Mouse (Mus musculus): ENCODE results near the gene Nek3. TPM values are rescaled to one million over a fixed set of nuclear protein-coding genes. Genes with fewer than 3 reads are reported as not detected.

The Nek3 gene
- total and polyA plus RNA-seq, 2 experiments from 2014 or later, result 5.9 to 7.1 TPM

DNA sequence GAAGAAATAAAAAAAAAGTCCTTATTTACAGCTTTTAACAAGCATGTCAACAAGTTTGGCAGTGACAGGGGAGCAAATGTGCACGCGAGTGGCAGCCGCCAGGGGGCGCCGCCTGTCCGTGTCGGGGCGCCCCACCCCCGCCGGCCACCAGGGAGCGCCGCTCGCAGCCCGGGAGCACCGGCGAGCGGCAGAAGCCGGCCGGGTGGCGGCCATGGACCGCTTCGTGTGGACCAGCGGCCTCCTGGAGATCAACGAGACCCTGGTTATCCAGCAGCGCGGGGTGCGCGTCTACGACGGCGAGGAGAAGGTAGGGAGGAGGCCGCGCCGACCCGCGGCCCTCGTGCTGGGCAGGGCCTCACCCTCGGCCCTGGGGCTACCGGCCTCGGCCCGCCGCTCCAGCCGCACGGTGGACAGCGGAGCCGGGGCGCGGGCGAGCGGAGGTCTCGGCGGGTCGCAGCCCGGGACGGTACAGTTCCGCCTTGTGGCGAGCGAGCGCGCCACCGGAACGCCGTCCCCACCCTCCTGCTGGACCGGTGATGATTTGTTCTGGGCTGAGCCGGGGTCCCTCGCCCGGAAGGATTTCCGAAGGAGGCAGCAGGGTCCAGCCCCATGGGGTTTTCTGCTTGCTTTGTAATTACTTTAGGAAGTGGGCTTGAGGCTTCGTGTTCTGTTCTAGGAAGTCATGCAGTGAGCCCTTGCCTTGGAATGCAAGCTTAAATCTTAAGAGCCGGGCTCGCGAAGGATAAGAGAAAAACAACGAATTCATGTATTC lies 26.6 kb upstream of the Nek3 start, which contains the start of gene Vps36:
Vps36 (plus strand) TSS at position 150 of the 772 bp plus-strand sequence.
- no peaks in the 10 kb centered on the region for H3K27me3 ChIP-seq (ENCODE audit: insufficient read depth, low read length)
- TF ChIP-seq CTCF (IDR thresholded peaks at IDR 0.05; ENCODE audit: low read depth), result peak; percentile 96
- no peaks in the 10 kb centered on the region for H3K36me3 ChIP-seq (ENCODE audit: insufficient read depth)
- WGBS, result under 1% methylated on average over 73 of the region's 73 CpGs
- H3K4me3 ChIP-seq (ENCODE audit: low read depth, low read length), result peak within 1 kb of the TSS; percentile 97
- H3K9ac ChIP-seq, result peak within 1 kb of the TSS; percentile 89
- no peaks in the 10 kb centered on the region for H3K9me3 ChIP-seq (ENCODE audit: low read length)
- DNase-seq, result peak; percentile 93
- H3K4me1 ChIP-seq (ENCODE audit: insufficient read depth), result peaks cover 11% of the 10 kb centered on the region; the same call in 1 of the 2 replicates
- ATAC-seq, result peak; percentile 96
- peak within 1 kb of the TSS; percentile 61 for H3K4me2 ChIP-seq (ENCODE audit: low read depth)
- peak within 1 kb of the TSS; percentile 92 for H3K27ac ChIP-seq (ENCODE audit: low read depth, low read length)

DNA sequence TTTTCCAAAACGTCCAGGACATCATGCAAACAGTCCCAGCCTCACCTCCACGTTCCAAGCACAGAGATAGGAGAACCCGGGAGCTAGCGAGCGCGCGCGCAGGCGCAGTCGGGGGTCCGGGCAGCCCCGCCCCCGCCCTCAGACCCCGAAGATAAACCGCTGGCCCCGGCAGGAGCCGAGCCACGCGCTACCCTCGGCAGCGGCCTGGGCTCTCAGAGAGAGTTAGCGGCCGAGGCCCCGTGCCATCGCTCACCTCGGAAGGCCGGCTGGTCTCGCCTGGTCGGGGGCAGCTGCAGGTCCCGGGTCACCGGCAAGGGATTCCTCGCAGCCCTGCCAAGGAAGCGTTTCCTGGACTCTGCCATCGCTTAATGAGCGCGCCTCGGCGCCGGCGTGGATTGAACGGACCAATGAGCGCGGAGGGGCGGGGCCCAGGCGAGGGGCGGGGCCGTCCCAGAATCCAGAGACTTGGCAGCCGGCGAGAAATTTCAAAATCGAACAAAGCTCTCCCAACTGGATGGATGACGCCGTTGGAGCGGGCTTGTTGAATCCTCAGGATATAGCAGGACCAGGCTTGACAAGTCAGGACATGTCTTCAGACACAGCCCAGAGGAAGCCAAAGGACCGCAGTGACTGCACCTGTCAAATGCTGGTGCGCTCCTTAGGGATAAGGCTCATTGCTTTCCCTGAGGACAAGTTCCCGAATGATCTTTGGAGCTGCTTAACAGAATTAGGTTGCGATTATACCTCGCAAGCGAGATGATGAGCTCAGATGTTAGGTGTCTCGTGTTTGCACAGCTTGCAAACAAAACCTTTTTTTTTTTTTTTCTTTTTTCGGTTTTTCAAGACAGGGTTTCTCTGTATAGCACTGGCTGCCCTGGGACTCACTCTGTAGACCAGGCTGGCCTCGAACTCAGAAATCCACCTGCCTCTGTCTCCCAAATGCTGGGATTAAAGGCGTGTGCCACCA lies 19.5 kb upstream of the Nek3 start, which contains the start of gene Ckap2:
Ckap2 (minus strand) TSS at position 389 of the 967 bp plus-strand sequence.
- Histone ChIP-seq H3K4me1 (ENCODE audit: insufficient read depth) (no peaks in the 10 kb centered on the region), H3K9ac (peak within 1 kb of the TSS; percentile 61), H3K9me3 (ENCODE audit: low read length) (no peaks in the 10 kb centered on the region), H3K27me3 (ENCODE audit: insufficient read depth, low read length) (no peaks in the 10 kb centered on the region), H3K27ac (ENCODE audit: low read depth, low read length) (peak within 1 kb of the TSS; percentile 74), H3K36me3 (ENCODE audit: insufficient read depth) (no peaks in the 10 kb centered on the region), H3K4me2 (ENCODE audit: low read depth) (peak within 1 kb of the TSS; percentile 69), H3K4me3 (ENCODE audit: low read depth, low read length) (peak within 1 kb of the TSS; percentile 81)
- 4% methylated on average over 63 of the region's 63 CpGs for WGBS
- ATAC-seq (peak; percentile 99), DNase-seq (peak; percentile 93)
- TF ChIP-seq CTCF (IDR thresholded peaks at IDR 0.05; ENCODE audit: low read depth), result no peak

DNA sequence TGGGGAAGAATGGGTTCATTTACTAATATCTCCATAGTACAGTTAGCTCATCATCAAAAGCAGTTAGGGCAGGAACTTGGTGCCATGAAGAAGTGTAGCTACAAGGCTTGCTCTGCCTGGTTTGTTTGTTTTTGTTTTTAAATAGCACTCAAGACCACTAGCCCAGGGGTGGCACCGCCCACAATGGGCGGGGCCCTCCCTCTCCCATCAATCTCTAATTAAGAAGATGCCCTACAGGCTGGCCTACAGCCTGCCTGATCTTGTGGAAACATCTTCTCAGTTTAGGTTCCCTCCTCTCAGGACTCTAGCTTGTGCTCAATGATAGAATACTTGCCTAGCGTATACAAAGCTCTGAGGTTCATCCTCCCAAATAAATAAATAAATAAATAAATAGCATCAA lies 18.6 kb upstream of the Nek3 start:
- H3K9me3 ChIP-seq (ENCODE audit: low read length), result no peaks in the 10 kb centered on the region
- peak overlapping the region; percentile 61; the same call in 1 of the 2 replicates for H3K9ac ChIP-seq
- H3K4me1 ChIP-seq (ENCODE audit: insufficient read depth), result no peaks in the 10 kb centered on the region
- H3K27me3 ChIP-seq (ENCODE audit: insufficient read depth, low read length), result no peaks in the 10 kb centered on the region
- H3K4me2 ChIP-seq (ENCODE audit: low read depth), result peak overlapping the region; percentile 69
- H3K27ac ChIP-seq (ENCODE audit: low read depth, low read length), result no peak overlapping the region
- peak; percentile 21 for ATAC-seq
- peak overlapping the region; percentile 81 for H3K4me3 ChIP-seq (ENCODE audit: low read depth, low read length)
- no peak for TF ChIP-seq CTCF (IDR thresholded peaks at IDR 0.05; ENCODE audit: low read depth)
- DNase-seq, result peak; percentile 31
- WGBS, result 0% methylated on average over 3 of the region's 3 CpGs
- H3K36me3 ChIP-seq (ENCODE audit: insufficient read depth), result no peaks in the 10 kb centered on the region

DNA sequence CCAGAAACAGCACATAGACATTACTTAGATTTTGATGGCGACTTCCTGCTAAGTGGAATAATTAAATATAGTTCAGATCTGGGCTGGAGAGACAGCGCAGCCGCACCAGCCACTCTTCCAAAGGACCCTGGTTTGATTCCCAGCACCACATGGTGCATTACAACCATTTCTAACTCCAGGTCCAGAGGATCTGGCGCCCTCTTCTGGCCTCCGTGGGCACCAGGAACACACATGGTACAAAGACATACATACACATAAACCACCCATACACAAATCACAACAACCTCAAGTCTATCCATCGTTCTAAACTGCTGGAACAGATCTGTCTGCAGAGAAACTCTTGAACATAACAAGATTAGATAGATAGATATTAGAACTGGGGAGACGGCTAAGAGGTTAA lies 9.7 kb upstream of the Nek3 start:
- no peak overlapping the region for H3K9ac ChIP-seq
- H3K27ac ChIP-seq (ENCODE audit: low read depth, low read length), result no peak overlapping the region
- no peaks in the 10 kb centered on the region for H3K4me1 ChIP-seq (ENCODE audit: insufficient read depth)
- no peak for ATAC-seq
- DNase-seq, result no peak
- no peaks in the 10 kb centered on the region for H3K36me3 ChIP-seq (ENCODE audit: insufficient read depth)
- H3K4me3 ChIP-seq (ENCODE audit: low read depth, low read length), result no peak overlapping the region
- 97% methylated on average over 7 of the region's 7 CpGs for WGBS
- no peak for TF ChIP-seq CTCF (IDR thresholded peaks at IDR 0.05; ENCODE audit: low read depth)
- H3K9me3 ChIP-seq (ENCODE audit: low read length), result no peaks in the 10 kb centered on the region
- no peak overlapping the region for H3K4me2 ChIP-seq (ENCODE audit: low read depth)
- H3K27me3 ChIP-seq (ENCODE audit: insufficient read depth, low read length), result no peaks in the 10 kb centered on the region

DNA sequence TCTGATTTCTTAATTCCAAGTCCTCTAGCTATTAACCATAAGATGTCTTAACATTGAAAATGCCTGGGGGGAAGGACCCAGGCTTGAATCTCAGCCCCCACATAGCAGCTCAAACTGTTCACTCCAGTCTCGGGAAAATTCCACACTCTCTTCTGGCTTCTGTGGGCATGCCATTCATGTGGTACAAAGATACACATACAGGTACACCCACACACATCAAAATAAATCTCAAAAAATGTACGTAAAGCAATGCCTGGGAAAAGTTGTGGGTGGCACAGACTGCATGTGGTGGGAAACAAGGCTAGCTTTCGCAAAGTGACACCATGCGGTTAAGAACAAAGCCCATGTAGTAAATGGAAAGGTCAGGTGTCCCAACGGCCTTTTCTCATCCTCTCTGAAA lies 2.9 kb upstream of the Nek3 start:
- Histone ChIP-seq H3K9me3 (ENCODE audit: low read length) (no peaks in the 10 kb centered on the region), H3K4me2 (ENCODE audit: low read depth) (no peak overlapping the region), H3K27ac (ENCODE audit: low read depth, low read length) (no peak overlapping the region), H3K4me1 (ENCODE audit: insufficient read depth) (no peaks in the 10 kb centered on the region), H3K36me3 (ENCODE audit: insufficient read depth) (no peaks in the 10 kb centered on the region), H3K27me3 (ENCODE audit: insufficient read depth, low read length) (no peaks in the 10 kb centered on the region), H3K9ac (no peak overlapping the region), H3K4me3 (ENCODE audit: low read depth, low read length) (no peak overlapping the region)
- 89% methylated on average over 5 of the region's 5 CpGs for WGBS
- DNase-seq (no peak), ATAC-seq (no peak)
- TF ChIP-seq CTCF (IDR thresholded peaks at IDR 0.05; ENCODE audit: low read depth), result no peak

DNA sequence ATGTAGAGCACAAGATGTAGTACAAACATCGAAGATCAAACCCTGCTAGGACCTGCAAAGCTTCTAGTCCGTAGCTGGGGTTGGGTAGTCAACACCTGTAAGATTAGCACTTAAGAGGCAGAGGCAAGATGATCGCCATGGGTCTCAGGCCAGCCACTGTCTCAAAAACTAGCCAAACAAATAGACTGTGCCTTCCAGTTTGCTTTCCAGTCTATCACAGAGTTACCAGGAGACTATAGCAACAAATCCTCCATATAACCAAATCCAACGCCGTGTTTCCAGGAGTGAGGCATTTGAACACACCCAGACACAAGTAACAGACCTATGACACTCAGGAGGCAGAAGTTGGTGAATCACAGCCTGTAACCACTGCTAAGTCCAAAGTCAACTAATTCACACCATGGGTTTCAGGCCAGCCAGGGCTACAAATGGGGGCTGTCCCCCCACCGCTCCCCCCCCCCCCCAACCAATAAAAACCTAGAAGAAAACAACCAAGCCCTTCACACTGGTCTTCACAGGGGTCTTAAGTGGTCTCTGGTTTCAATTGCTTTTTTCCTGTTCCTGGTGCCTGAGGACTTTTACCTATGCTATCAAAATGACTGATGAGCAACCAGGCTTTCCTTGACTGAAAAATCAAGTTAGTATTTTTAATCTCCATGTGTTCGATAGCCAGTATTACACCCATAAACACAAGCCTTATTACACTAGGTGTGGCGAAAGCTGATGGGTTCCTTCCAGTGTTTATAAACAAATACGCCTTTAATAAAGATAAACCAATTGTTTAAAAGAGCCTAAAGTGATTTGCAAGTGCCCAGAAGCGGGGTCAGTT lies 770 bp downstream of the Nek3 start:
- Histone ChIP-seq H3K36me3 (ENCODE audit: insufficient read depth) (no peaks in the 10 kb centered on the region), H3K27me3 (ENCODE audit: insufficient read depth, low read length) (no peaks in the 10 kb centered on the region), H3K9ac (peak overlapping the region; percentile 62), H3K4me2 (ENCODE audit: low read depth) (peak overlapping the region; percentile 52), H3K27ac (ENCODE audit: low read depth, low read length) (peak overlapping the region; percentile 82), H3K4me3 (ENCODE audit: low read depth, low read length) (peak overlapping the region; percentile 58), H3K4me1 (ENCODE audit: insufficient read depth) (no peaks in the 10 kb centered on the region), H3K9me3 (ENCODE audit: low read length) (no peaks in the 10 kb centered on the region)
- no peak for TF ChIP-seq CTCF (IDR thresholded peaks at IDR 0.05; ENCODE audit: low read depth)
- DNase-seq (no peak), ATAC-seq (peak; percentile 30)
- WGBS, result 49% methylated on average over 10 of the region's 10 CpGs

All from forebrain, postnatal 0 days (tissue).